Mouse (Mus musculus) urinary bladder, postnatal 25 days (tissue): ENCODE results near the gene Etnppl.

Source experiments
- DNase-seq: peaks from one replicate; pipeline ENCODE4 v3.0.0; 2022; ENCODE audit warnings: low spot score

Gene Etnppl

DNA sequence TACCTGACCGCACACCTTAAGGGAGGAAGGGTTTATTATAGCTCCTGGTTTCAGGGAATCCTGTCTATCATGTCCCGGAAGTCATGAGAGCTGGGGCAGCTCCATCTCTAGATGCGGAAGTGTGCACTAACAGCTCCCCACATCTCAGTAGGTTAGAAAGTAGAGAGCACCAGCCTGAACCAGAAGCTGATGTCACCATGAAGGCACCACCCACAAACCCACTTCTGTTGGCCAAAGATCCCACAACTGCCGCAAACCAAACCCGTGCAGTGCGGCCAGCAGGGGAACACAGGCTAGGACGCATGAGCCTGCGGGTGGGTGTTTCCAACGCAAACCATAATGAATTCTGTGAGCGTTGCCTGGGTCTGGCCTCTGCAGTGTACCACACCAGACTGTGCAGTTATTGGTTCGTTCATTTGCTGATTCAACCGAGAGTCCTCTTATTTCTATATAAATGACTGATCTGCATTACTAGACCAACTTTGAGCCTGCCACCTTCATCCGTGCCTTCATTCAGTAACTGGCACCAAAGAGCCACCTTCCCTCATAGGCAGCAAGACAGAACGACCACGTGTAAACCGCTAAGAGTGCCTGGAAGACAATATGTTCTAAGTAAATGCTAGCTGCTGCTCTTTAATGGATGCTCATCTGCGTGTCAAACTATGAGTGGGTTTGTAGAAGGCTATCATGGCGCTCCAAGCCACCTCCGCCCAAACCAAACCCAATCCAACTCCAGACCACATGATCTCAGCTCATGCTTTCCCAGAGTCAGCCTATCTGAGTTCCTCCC, 60.6 kb downstream of the Etnppl start:
- no peak for DNase-seq

DNA sequence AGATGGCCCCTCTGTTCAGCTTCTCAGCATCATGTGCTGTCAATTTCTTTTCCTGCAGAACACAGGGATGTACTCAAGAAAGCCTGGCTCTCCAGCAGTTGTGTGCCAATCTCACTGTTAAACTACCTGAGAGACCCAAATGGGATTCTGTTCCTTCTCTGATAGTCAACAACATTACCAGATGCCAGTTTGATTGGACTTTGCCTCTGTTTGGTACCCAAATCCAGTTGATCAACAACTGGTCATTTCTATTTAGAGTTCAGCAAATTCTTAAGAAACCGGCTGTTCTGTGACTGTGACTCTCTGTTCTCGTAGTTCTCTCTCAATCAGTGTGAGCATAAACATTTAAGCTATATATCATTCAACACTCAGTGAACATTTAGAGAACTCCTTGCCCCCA, 64.0 kb downstream of the Etnppl start:
- DNase-seq, result no peak

DNA sequence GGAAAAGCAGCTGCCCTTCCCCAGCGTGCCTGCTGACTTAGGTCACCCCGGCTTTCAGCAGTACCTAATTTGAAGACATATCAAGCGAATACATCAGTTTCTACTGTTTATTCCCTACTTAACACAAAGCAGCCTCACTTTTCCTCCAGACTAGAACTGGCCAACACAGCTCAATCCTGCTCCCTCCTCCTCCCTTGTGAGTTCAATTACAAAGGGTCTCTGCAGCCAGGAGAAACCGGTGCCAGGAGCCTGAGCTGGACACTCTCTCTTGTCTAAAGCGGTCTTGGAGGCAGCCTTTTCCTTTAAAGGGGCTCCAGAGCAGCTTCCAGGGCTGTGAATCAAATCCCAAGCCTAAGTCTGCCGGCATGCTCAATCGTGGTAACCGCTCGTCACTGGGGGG, 64.9 kb downstream of the Etnppl start:
- DNase-seq, result no peak

DNA sequence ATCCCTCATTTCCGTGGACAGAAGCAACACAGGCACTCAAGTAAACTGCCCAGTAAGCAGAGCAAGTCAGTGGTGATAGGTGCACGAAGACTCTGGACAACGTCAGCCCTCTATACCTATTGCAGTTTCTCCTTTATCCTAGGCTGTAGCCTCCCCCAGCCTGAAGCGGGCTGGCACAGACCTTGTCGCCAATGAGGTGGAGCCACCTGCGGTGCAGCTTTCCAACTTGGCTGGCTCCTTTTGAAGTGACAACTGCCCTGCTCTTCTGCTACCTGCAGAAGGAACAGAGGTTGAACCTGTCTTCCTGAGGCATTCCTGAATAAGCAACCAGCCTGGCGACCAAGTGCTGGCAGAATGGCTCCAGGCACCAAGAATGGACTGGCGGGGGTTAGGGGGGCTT, 66.6 kb downstream of the Etnppl start:
- DNase-seq, result no peak

DNA sequence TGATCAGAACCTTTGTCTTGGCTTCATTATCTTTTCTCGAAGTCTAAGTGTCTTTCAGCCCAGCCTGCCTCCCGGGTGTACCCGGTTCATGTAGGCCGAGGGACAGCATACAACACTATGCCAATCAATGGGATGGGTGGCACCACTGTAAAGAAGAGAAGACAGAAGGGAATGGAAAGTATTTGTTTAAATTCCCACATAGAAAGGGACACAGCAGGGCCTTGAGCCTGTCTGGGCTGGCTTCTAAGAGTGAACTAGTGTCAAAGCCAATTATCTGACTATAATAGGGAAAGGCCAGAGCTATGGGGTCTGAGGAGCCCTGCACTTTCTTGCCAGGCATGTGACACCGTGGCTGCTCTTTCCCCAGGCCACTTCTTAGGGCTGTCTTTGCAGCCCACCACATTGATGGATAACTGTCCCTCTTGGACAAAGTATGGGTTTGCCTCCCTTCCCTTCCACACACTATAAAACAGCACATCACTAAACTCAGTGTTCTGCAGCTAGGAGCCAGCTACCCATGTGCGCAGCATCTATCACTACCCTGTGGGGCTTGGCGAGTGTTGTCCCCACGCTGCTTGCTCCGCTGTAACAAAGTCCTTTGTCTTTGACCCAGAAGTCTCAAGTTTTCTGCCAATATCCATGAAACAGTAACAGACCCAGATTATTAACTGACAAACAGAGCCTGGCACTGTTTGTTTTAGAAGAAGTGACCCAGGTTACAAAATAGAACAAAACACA, 67.2 kb downstream of the Etnppl start:
- DNase-seq, result no peak

DNA sequence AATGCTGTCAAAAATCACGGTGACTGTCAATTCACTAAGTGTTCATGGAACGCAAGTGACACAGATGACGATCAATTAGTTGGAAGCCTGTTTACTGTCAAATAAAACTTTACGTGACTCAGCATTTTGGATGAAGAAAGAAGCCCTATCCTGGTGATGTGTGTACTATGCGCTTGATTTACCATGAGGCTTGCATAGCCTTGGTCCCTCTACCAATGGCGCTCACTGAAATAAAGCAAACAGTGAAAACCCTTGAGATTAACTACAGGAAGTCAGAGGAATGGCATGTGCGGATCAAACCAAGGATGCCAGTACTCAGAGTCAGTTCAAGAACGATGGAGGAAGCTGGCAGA, 67.7 kb downstream of the Etnppl start:
- DNase-seq, result no peak

DNA sequence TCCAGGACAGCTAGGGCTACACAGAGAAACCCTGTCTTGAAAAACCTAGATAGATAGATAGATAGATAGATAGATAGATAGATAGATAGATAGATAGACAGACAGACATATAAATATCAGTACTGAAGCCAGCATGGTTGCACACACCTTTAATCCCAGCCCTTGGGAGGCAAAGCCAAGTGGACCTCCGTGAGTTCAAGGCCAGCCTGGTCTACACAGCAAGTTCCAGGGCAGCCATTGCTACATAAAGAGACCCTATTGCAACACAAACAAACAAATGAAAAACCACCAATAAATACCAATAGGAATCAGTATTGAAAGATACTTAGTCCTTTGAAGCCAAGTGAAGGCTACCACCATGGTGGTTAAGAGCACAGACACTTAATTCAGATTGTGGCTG, 69.8 kb downstream of the Etnppl start:
- DNase-seq, result no peak
